Mouse (Mus musculus): ENCODE measurements at regions not wholly inside any gene's neighbourhood (a gene's known extent, or its start where the extent isn't known, plus 50 kb on each side); places are given as distances from the start of the nearest gene placed in this dataset.
"Not testable (repeated sequence)": the region's sequence is repeated elsewhere in the genome, so short reads cannot be mapped to it uniquely, and the experiment has no call there.

DNA sequence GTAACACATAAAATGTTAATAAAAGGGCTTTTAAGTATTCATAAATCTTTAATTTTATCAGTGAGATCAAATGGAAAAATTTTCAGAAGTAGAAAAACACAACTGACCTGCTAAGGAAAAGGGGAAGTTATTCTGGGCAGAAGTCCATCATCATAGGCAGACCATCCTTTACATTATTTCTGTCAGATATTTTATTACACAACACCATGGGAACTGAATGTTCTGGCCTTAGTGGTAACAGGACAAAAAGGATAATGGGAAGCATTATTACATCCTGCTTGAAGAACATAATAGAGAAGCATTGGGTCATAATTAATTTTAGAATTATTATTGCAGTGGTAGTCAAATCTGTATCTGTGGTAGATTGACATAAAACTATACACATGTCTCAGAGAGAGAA is 603.5 kb upstream of the Gje1 start:
- no peak for DNase-seq (ENCODE audit: low spot score)

DNA sequence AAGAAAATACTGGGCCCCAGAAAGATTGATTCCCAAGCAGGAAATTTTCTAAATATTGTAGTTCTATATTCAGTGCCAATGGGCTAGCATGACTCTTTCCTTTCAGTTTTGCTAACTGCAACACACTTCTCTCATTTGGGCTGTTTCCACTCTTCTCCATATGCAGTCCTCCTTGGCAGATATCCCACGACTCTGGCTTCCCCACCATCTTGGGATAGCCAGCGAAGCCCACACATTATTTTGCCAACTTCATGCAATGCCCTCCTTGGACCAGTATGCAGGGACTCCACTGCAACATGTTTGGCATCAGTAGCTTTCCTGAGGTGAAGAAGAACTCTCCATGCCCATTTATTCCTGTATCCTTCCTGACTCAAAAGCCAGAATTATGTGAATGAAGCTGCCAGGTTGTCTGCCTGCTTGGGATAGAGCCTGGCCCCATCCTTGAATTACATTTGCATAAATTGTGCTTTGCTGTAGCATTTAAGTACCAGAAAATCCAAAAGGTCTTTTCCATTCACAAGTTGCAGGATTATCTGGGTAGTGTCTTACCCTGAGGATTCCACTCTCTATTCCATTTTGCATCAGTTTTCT is 599.1 kb upstream of the Gje1 start:
- no peak for DNase-seq (ENCODE audit: low spot score)

DNA sequence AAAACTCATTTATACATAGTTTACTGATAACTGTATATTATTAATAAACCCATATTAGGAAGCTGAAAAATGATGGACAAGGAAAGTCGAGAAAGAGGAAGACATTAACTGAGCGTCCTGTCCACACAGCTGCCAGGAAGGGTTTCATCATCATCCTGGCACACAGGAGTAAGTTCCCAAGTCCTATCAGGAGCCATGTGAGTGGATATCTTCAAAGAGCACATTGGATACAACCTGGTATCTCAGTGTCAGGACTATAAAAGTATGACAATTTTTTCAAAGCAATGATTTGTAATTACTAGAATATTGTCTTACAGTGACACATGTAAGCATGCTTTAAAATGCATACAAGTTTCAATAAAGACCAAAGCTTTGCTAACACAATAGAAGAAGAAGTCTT is 592.6 kb upstream of the Gje1 start:
- no peak for DNase-seq (ENCODE audit: low spot score)

DNA sequence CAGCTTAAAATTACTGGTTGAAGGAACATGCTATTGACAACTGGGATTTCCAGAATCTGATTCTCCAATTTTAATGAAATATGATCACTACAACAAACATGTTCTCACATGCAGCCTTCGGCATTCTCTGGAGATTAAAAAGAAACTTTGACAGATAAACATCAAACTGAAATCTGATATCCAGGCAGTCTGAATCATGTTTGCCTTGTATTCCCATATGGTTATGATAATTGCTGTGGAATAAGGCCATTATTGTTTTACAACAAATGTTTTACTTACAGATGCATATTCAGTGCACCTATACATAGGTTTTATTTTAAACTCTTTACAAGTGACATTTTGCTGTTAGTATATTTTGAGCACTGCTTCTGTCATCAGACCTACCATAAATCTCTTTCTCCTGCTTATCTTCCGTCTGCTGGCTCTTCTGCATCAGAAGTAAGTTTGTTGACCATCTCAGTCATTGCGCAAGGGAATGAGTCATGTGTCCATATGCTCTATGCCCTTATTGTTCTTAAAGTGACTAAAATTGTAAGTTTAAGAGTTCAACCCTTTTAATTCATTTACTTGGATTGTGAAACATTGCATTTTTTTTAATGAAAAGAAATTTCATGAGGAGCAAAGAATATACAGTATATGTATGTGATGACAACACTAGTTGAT is 587.9 kb upstream of the Gje1 start:
- DNase-seq (ENCODE audit: low spot score) = no peak

DNA sequence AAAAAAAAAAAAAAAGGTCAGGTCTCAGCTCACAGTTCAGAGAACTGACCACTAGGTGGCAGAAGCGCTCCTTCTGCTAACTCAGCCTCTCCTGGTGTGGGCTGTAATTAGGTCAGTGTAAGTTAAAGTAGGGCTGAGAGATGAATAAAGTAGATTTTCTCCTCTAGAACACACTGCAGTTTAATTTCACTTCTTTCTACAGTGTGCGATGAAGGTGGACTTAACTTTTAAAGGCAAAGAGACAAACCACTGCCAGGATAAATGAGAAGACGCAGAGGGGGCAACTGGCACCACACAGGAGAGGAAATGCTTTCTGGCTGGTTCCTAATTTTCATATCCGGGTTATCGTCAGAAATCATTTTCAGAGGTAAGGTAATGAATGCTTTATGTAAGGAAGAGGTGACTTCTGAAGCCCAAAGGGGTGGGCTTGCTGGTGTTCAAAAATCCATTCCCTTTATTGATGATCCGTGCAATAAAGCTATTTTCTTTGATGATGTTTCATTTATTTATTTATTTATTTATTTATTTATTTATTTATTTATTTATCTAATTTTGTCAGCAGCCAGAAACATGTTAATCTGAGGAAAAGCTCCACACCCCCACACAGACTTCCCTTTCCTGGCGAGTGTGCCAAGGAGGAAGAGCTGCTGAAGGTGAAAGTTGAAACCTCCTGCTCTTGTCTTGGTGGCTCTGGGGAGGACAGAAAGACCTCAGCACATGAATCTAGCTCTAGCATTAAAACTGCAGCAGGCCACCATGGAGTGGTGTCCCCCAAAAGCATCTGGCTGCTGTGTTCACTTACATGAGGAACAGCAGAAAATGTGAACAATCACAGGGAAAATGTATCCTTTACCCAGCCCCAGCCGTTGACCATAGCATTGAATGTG is 582.4 kb upstream of the Gje1 start:
- peak; percentile 94 for DNase-seq (ENCODE audit: low spot score)

DNA sequence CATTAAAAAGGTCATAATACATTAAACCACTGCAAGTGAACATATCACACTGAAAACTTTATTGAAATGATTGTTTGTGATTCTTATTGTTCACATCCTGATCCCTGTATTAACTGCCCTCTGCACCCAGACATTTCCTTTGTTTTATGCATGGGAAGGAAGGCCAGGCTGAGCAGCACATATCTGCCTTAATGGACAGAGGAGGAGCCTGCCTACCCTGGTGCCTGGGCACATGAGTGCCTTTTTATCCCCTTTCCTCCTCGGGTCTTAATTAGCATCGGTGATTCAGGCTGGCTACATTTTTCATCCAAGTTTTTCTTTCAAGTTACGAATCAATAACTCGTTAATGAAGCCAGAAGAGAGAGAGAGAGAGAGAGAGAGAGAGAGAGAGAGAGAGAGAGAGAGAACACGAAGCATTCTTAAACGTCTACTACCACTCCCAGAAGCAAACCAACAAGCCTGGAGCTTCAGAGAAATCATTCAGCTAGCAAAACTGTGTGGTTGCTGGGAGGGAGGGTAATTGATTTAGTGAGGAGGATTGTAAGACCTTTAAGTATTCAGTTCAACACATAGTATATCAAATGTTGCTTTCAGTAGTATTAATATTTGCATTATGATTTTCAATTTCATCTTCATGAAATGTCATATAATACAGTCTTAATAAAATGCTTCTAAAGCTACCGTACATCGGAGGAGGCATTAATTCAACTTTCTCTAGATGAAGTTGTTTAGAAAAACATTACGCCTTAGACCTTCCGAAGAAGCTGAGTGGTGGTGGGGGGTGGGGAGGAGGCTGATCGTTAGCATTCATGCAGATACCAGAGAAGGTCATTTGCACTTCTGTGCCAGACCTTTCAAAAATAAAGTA is 581.6 kb upstream of the Gje1 start:
- peak; percentile 26 for DNase-seq (ENCODE audit: low spot score)

DNA sequence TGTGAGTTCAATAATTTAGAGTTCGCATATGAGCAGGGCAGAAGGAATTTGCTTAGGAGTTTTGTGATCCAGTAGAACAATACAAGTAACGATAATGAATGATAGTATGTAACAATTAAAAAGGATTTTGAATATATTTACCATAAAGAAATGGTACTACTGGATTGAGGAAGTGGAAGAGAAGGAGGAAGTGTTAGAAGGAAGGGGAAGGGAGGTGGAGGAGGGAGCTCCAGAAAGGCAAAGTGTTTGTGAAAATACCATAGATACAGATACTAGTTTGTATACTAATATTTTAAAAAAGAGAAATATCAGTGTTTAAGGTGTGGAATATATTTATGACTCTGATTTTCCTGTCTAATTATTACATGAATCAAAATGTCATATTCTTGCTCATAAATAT is 579.2 kb upstream of the Gje1 start:
- no peak for DNase-seq (ENCODE audit: low spot score)

DNA sequence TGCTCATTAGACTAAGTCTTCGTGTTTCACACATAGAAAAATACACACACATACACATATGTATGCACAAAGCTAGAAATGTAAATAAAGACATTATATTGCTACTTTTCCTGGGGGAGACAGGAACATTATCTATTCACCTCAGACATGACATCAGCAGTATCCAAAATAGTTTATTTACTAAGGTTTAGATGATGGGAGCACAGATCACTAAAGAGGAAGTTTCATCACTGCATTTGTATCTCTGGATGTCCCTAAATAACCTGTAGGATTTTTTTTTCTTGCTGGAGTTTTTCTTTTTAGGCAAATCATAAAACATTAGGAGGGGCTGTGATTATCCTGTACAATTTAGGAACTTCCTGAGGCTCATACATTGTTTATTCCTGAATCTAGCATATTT is 576.1 kb upstream of the Gje1 start:
- no peak for DNase-seq (ENCODE audit: low spot score)

DNA sequence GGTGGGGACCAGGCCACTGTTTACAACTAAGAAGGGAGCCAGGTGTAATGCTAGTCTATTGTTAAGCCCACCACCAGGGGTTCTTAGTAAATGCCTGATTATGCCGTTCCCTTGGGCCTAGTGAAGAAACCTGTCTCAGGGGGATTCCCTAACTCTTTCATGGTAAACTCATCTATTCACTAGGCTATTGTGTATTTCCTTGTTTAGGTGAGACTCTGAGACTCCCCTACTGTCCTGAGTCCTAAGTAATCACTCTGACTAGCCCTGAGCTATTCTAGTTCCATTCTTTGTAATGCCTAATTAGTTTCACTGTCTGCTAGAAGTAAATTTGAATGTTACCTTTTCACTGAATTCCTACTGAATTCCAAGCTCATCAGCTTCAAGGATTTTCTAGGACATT is 545.3 kb upstream of the Gje1 start:
- DNase-seq (ENCODE audit: low spot score) = not testable (repeated sequence)

DNA sequence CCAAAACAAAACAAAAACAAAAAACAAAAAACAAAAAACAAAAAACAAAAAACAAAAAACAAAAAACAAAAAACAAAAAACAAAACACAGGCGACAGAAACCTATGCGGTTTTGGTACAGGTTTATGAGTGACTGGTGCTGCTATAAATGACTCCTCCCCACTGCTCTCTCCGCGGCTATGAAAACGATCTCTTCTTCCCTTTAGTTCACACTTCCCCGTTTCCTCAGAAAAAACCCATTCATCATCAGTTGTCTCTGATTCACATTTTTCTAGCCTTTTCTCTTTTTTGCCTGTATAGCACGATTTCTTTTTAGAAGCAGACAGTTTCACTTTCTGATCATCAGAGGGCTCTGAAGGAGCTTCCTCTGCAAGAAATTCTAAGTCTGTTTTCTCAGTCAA is 544.3 kb upstream of the Gje1 start:
- not testable (repeated sequence) for DNase-seq (ENCODE audit: low spot score)

DNA sequence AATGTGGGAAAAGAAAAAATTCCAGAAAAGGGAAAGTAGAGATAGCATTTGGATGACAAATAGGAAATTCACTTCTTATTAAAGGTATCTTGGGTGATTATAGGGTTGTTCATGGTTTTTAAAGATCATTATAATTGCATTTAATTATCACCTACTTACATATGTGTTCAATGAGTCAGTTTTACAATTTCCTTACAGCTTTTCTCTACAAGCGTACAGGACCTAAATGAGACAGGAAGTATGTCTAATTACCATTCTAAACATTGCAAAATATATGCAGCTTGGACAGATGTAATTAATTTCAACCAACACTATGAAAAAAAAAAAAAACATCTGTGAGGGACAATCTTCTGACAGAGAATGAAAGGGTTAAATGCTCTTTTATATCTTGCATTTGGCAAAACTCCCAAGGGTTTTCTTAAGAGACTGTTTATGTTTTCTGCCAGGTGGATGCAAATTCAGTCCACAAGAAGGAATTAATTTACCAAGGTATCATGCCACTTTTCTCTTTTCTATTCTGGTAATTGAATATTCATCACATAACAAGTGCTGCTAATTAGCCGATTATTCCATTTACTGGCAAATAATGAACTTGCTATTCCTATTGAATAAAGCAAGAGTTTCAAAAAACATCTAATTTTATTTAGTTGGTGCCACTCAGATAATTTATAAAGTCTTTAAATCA is 531.5 kb upstream of the Gje1 start:
- no peak for DNase-seq (ENCODE audit: low spot score)

DNA sequence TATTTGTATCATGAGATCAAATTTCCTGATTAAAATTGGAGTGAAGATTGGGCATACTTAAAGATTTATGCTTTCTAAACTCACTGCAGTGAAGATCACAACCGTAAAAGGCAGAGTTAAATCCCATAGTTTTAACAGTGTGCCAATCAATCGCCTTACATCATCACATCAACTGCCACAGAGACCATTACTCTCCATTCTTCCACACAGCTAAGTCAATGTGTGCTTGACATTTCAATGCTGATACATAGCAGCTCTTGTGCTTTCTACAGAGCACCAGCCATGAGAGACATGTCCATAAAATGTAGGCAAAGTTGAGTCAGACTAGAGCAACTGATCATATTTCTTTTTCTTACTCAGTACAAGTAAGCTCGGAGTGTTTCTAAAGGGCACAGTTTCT is 530.9 kb upstream of the Gje1 start:
- no peak for DNase-seq (ENCODE audit: low spot score)

DNA sequence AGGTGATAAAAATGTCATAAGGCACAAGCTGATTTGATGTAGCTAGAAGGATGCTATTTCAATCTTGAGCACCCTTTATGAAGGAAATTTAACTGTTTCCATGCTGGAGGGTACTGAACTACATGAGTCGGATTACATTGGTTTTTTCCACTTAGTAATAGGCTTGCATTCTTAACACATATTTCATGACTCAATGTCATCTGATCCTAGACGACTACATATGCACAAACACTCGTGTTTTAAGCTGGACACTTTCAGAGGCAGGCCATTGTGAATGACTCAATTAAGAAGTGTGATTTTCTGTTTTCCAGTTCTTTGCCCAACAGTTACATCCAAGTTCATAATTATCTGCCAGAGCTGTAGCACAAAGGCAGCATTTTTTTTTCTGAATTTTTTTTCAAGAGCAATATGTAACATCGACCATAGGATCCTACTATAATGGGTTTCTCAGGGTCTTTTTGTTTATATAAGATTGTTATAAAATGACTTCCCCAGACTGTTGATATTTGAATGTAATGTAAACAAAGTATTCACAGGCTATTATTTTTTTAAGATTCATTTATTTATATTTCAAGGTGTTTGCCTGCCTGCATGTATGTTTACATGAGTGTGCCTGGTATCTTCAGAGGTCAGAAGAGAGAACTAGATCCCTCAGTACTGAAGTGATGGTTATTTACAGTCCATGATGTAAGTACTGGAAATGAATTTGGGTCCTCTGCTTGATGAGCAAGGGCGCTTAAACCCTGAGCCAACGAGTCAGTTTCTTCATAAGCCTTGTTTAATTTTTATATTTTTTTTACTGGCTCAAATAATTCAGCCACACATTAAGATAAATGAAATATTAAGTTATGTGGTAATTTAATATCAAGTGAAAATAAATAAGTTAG is 526.6 kb upstream of the Gje1 start:
- DNase-seq (ENCODE audit: low spot score) = no peak

DNA sequence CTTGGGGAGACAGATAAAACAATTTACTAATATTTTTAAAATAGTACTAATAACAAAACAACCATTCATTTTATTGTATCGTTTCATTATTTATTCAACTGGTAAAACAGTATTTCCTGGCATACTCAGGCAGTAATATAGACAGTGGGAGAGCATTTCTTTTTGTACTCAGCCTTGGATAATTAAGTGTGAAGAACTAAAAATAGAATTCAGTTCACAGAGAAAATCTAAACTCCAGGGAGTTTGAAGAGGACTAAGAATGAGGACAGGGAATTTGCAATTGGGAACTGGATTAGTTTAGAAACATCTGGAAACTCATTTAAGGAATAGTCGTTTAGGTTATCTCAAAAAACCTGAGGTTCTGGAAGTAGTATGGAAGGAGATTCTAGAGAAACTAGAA is 525.4 kb upstream of the Gje1 start:
- DNase-seq (ENCODE audit: low spot score) = no peak

DNA sequence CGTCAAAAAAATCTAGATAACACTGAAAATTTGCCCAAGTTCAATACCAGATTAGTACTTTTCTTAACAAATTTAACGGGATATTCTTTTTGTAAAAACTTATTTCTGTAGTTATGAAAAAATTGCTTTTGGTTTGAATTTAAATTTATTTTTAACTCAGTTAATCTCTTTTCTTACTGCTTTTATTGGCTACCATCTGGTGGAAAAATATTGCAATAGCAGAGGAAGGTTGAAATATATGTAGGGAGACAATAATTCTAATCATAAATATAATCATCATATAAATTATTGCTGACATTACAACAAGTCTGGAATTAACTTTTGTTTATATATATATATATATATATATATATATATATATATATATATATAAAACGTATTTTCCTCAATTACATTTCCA is 500.9 kb upstream of the Gje1 start:
- DNase-seq (ENCODE audit: low spot score) = no peak

DNA sequence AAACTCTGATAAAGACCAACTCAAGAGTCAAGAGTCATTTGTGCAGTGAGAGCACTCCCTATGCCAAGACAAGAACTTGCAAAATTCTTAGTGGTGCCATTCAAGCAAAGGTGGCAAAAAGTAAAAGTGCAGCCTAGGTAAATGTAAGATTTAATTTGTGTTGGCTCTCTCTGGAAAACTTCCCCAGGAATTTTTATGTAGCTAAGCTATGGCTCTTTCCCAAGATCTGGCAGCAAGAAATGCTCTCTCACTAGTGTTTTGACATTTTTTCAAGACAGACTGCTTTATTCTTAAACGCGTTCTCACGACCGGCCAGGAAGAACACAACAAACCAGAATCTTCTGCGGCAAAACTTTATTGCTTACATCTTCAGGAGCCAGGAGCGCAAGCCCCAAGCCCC is 461.6 kb upstream of the Gje1 start:
- no peak for DNase-seq (ENCODE audit: low spot score)

DNA sequence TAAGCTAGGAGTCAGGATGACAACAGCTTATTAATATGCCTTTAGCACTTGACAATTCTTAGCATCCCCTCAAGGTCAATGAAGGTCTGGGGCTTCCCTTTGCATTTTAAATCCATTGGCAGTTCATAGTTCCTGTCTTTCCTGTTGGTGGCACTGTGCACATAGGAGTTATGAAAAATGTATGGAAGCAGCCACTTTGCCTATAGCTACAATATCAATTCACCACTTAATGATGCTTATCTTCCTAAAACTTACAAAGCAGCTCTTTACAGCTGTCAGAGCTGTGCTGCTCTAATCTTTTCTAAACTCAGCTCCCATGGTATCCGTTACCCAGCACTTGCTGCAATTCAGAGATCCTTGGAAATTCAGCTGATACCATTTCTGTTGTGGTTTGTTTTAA is 456.4 kb upstream of the Gje1 start:
- peak; percentile 19 for DNase-seq (ENCODE audit: low spot score)

DNA sequence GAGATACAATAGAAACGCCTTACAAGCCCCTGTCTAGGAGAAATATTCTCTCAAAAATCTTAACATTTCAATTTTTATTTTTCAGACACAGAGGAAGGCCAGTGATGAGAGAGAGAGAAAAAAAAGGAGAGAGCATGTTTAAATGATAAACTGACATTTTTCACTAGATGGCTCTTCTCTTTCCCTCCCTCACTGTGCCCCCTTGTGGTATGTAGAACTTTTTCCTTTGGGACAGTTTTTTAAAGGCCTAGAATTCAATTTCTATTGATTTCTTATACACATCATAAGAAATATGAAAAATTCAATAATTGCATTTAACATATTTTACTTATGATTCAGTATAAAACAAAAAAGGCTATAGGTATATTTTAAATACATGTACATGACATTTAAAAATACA is 454.5 kb upstream of the Gje1 start:
- DNase-seq (ENCODE audit: low spot score) = peak; percentile 19

DNA sequence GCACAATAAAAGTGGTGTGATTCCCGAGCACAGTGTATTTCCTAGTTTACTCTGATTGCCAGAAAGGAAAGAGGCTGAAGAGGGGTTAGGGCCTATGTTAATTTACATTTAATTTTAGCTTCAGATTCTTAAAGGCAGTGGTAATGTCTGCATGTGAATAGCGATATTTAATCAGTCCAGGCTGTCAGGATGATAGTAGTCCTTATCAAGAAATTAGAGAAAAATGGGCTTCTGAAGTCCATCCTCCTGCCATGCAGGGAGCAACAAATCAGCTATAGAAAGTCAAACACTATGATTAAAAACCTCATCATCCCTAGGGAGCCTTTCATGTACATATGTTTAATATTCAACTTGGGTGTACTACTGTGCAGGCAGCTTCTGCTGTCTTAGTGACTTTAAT is 422.7 kb upstream of the Gje1 start:
- no peak for DNase-seq (ENCODE audit: low spot score)
